Mouse (Mus musculus) cerebellum, adult 8-10 months (tissue): Measurements from ENCODE around the gene Spaca5.
A peak's percentile ranks its signal among the peaks of the same experiment; 100 is the strongest.

Source experiments
- DNase-seq: peaks from one replicate; pipeline ENCODE4 v3.0.0; 2022

The Spaca5 gene

DNA sequence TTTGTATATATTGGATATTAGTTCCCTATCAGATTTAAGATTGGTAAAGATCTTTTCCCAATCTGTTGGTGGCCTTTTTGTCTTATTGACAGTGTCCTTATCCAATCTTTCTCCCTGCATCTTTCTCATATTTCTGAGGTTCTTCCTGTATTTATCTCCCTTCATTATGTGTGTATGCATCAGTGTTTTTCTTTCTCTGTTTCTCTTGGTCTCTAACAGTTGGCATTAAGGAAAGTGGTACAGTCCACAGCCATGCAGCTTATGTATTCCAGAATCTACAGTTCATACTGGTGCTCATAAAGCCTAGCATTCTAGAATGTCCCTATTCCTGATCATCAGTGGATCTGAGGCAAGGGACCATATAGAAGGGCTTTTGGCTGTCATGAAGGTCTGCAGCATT lies at the start of gene Spaca5:
Gene Spaca5 (plus strand): TSS at position 301 of the 400 bp plus-strand sequence.
- no peak for DNase-seq

GRCm38 (mm10) chrX:21061460-21061859 lies 6.7 kb upstream of the Spaca5 start:
- no peak for DNase-seq

DNA sequence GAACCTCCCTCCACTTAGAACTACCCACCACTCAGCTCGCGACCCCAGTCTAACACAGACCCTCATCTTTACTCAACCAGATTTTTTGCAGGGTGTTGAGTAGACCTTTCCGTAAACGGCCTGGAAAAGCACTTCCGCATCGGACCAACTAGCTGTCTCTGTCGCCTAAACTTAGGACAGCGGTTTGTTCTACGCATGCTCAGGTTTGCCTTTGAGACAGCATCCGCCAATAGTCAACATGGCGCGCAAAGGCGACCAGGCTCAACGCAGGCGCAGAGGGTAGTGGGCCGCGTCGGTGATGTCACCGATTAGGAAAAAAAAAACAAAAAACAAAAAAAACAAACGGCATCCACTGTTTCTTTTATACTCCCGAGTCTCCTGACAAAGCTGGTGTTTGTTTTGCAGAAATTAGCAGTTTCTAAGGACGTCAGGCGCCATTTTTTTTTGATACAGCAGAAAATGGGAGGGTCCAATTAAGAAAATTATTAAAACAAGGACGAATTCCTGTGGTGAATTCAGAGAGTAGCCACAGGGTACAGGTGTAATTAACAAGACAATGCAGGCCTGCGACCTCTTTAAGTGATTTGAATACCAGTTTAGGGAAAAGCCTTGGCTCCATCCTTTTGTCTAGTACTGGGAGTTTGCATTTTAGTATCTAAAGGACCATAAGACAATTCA lies 6.2 kb upstream of the Spaca5 start, which contains the start of gene Zfp182:
Gene Zfp182 (minus strand): TSS at position 451 of the 678 bp plus-strand sequence.
- DNase-seq, result peak; percentile 62

DNA sequence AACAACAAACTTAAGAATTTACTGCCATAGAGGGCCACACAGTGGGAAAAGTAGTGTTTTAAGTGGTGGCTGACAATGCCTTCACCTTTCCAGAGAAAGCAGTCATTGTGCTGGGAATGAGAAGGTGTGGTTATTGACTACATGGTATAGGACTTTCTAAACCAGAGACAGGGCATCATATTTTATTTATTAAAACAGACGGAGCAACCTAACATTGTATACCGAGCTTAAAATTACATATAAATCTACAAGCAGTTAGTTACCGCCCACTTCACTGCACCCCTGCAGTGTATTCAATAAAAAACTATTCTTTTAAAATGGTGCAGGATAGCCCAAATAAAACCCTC lies 5.7 kb upstream of the Spaca5 start:
- no peak for DNase-seq

GRCm38 (mm10) chrX:21088645-21088982 lies 20.4 kb downstream of the Spaca5 start:
- no peak for DNase-seq

DNA sequence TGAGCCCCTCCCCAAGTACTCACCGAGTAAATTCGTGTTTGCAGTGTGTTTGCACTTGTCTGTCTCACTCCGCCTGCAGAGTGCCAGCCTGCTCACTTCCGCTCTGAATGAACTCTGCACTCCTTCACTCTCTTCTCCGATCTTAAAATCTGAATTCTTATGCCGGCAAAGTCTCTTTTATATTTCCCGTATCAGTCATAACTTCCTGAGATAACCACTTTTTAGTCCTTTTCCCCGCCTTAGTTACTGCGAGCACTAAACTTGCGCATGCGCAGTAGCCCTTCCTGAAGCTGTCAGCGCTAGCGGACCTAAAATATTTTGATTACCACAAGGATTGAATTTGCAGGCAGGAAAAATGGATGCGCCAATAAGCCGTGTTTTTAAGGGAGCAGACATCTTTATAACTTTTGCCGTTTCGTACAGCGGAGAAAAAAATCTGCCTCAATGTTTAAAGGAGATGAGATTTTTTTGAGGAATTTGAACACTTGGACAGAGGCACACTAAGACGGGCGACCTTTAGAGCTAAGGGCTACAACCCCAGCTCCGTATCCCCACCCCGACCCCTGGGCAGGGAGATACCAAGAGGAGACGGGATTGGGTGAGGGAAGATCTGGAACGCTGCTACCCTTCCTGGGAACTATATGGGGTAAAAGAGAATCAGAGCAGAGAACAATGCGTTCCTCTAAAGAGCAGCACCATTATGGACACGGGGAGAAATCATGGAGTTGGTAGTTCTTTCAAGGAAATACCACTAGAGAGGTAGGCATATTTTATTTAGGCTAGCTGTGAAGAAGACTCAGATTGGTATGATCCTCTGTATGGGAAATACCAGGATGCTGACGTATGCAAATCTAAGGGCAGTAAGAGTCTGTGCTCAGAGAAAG lies 21.0 kb downstream of the Spaca5 start, which contains the start of gene Zfp300:
Gene Zfp300 (minus strand): TSS at position 545 of the 884 bp plus-strand sequence.
- DNase-seq, result peak; percentile 71

DNA sequence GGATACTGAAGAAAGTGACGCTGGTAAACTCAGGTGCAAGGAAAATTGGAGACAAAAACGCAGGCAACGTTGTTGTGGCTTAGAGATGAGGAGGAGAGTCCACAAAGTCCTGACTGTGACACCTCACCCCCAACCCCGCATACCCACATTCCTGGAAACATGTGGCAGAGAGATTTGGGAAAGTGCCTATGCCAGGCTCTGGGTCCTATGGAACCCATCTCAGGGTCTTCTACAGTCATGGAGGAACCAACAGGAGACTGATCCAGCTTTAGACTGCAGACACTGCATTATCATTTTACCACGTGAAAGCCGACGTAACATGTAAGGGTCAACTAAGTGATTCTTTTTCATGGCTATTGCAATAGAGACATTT lies 21.6 kb downstream of the Spaca5 start:
- no peak for DNase-seq

- no peak for DNase-seq
Measured at GRCm38 (mm10) chrX:21115520-21115919, 47.3 kb downstream of the Spaca5 start, which contains the start of gene Ssxa1. Gene Ssxa1, plus strand, starts transcription at chrX:21115820.
